Mouse (Mus musculus) small intestine, adult 2 months (tissue): ENCODE data around the gene 9130213A22Rik.

Experiments
- CTCF ChIP-seq: fragments of 200-500 bp; IDR thresholded peaks from 2 replicates; pipeline ENCODE4 v1.5.1; 2012; ENCODE audit warnings: low read depth, mild to moderate bottlenecking, control low read depth, inconsistent platforms, low read length, moderate library complexity, mixed read lengths; ENCODE audit not compliant: insufficient replicate concordance, insufficient read length; ENCODE audit errors: extremely low read depth
- POLR2A ChIP-seq: fragments of 200-500 bp; IDR thresholded peaks from 2 replicates; pipeline ENCODE4 v1.6.1; 2012; ENCODE audit warnings: low read depth, mild to moderate bottlenecking, control low read depth, inconsistent platforms, low read length, moderate library complexity

- TF ChIP-seq CTCF (no peak), POLR2A (no peak)
Observed at GRCm38 (mm10) chr11:69105227-69105626, 17.2 kb downstream of the 9130213A22Rik start.
